Mouse (Mus musculus) megakaryocyte, embryonic 14.5 days (primary cell): ENCODE measurements around the gene 2610008E11Rik.

ENCODE experiments used
- FLI1 ChIP-seq: IDR thresholded peaks from 2 replicates; pipeline ENCODE4 v1.6.1; 2012; ENCODE audit warnings: low read length, inconsistent platforms, mixed read lengths
- GATA1 ChIP-seq: IDR thresholded peaks from 3 replicates; pipeline ENCODE4 v1.6.1; 2012; ENCODE audit warnings: mixed read lengths, low read length, inconsistent platforms, borderline replicate concordance

GRCm38 (mm10) chr10:79097161-79097754, at the start of gene 2610008E11Rik:
- TF ChIP-seq GATA1 (no peak), FLI1 (no peak)
